Mouse (Mus musculus) lung, postnatal 14 days (tissue): ENCODE measurements around the gene Glp2r.

Experiments
- DNase-seq: peaks from one replicate; pipeline ENCODE4 v3.0.0; 2021

Gene Glp2r

DNA sequence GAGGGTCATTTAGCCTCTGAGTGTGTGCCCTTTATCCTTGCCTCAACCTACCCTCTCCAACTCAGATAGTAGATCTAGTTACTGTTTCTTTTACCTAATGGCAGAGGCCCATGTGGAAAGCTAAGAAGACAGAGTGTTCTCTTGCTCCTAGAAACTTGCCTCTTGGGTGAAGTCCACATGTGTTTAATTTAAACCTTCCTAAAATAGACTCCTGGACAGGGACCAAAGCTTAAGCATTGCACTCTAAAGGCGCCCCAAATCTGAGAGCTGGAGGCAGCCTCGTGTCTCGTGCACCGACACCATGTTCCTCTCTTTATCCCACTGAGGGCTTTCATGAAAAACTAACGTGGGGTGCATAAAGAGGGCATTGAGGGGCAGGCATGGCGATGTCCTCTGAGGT, 43.9 kb downstream of the Glp2r start:
- DNase-seq = no peak

DNA sequence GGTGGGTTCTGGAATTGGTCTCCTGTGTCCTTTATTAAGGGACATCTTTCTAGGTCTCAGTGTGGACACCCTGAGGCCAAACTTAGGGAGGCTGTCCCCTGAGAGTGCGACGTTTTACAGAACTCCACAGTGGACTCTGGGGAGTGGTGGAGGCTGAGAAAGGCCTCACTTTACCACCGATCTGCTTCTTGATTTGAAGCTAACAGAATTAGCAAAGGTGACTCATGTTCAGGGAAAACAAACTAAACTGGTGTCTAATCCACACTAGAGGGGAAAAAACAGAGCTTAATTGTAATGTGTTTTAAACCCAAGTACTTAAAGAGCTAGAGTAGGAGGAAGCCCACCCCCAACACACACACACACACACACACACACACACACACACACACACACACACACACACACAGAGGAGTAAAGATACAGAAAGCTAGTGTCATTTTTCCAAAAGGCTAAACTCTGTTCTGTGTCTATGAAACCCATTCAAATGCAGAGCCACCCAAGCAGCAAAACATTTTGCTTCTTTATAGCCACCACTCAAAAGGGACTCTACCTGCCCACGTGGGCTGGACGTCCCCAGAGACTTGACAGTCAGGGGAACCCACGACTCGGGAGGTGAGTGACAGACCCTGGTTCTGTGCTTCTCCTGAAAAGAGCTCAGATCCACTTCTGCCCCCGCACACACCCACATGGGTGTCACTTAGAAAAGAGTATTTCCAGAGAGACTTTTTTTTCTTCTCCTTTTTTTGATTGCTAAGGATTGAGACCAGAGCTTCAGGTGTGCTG, 47.5 kb downstream of the Glp2r start:
- DNase-seq = no peak

- no peak for DNase-seq
These were observed 48.4 kb downstream of the Glp2r start for GRCm38 (mm10) chr11:67722399-67723156.

DNA sequence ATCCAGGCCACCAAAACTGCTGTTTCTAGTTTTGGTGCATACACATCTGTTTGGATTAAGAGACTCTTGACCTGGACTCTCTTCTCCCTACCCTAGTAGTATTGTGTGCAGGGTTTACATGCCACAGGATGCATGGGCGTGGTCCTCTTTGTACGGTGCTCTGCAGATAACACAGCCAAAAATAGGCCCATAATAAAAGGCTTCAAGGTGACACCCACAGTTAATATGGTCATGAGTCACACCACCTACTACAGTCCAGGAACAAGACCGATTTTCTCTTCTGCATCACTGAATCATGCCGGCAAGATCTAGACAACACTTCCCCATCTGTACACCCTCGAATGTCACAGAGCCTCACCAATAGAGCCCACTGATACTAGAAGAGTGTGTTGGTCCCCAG, 49.5 kb downstream of the Glp2r start:
- no peak for DNase-seq

- DNase-seq = no peak
These were observed 55.6 kb downstream of the Glp2r start for GRCm38 (mm10) chr11:67715382-67715781.

GRCm38 (mm10) chr11:67712976-67713375, 58.0 kb downstream of the Glp2r start:
- DNase-seq = no peak

GRCm38 (mm10) chr11:67694703-67695376, 76.1 kb downstream of the Glp2r start, which contains the start of gene Rcvrn:
TSS of gene Rcvrn (plus strand) at chr11:67695326.
- no peak for DNase-seq

- no peak for DNase-seq
These were observed 84.8 kb downstream of the Glp2r start for GRCm38 (mm10) chr11:67686109-67686508.

DNA sequence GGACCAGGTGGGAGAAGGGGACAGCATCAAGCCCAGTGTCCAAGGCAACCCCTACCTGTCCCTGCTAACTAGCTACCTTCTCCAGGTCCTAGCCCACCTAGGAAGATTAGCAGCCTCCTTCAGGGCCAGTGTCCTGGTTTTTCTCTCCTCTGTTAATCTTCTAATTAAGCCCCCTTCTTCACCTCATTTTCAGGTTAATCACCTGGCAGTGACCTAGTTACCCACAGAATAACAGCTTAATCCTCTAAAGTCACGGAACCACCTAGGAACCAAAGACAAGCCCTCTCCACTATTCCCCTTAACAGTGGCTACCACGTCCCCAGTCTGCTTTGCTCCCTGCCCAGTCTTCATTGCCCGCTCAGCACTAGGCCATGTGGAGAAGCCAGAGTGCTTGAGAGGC, 89.1 kb downstream of the Glp2r start:
- no peak for DNase-seq

DNA sequence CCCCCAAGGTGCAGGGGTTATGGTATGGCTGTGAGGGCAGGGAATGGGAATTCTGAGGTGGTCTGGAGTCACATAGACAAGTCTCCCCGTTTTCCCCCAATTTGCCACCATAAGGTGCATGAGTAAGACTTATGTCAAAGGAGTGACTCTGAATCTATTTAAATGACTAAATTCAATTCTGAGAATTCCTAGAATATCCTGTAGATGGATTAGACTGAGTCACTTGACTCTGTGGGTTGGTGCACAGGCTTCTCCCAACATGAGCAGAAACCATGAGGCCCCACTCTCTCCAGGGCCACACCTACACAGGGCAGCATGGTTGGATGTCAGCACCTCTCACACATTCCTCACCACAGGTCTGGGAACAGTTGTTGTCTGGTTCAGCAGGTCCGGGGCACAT, 91.0 kb downstream of the Glp2r start:
- DNase-seq = no peak

- DNase-seq = no peak
These were observed 91.7 kb downstream of the Glp2r start for GRCm38 (mm10) chr11:67679300-67679699.

GRCm38 (mm10) chr11:67675562-67676540, 95.1 kb downstream of the Glp2r start:
- DNase-seq = peak; percentile 69

DNA sequence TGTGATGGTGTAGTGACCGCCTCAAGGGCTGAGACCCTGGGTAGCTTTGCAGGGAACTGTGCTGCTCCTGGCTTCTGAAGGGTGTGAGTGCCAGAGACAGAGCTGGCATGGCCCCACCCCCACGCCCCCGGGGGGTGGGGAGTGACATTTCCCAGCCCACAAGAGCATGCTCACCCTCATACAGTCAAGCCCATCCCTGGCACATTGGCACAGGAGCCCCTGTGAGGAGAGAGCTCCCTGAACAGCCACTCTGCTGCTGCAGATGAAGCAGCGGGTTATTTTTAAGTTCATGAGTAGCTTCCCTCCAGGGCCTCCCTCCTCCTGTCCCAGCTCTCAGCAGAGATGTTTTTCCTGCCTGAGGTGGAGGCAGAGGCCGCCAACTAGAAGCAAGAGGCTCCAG, 98.8 kb downstream of the Glp2r start:
- no peak for DNase-seq

DNA sequence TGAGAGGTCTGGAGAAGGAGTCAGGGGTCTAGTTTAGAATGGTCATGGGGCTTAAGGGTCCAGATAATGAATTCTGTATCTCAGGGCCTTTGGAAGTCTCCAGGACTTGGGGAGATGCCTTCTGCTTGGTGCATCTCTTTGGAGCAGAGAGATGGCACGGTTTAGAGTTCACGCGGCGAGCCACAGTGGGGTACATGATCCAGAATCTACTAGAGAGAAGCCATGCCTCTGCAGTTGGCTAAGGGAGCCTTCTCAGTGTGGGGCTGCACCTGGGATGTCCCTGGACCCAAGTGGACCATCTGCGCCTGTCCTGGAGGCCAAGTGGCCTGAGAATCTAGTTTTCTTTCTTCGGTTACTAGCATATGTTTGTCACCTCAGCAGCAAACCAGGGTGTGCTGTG, 100.9 kb downstream of the Glp2r start:
- DNase-seq = no peak

- DNase-seq = no peak
These were observed 102.4 kb downstream of the Glp2r start for GRCm38 (mm10) chr11:67668460-67669007.

DNA sequence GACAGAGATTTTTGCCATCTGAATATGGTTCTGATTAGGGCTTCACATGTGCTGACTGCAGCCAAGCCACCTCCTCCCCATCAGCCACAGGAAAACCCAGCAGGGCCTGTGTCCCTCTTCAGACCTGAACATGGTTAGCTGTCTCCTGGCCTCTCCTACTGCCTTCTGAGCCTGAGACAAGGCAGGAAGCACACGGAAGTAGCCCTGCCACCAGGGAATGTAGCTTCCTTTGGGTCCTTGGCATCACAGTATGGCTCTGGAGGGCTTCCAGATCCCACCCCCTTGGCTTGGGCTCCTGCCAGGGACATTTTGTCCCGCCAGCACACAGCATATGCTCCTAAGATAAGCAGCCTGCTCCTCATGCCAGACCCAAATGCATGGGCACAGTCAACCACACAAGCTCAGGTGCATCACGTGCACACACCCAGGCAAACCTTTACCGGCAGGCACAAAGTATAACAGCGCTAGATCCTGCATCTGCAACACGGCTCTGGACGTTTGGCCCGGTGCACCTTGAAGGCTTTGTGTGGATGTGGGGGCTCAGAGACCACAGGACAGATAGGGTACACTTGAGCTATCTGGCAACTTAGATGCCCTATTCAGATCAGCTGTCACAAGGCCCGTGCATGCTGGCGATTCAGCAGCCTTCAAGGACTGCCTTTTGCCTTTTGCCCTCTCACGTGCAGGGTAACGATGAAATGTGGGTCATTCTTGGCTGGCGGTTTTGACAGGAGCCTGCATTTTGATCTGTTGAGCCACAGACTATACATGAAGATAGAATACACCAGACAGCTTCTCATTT, 103.2 kb downstream of the Glp2r start:
- peak; percentile 81 for DNase-seq

- DNase-seq = no peak
These were observed 104.8 kb downstream of the Glp2r start for GRCm38 (mm10) chr11:67666129-67666528.

- no peak for DNase-seq
These were observed 106.0 kb downstream of the Glp2r start for GRCm38 (mm10) chr11:67664918-67665317.

GRCm38 (mm10) chr11:67664261-67664660, 106.7 kb downstream of the Glp2r start:
- DNase-seq = no peak

DNA sequence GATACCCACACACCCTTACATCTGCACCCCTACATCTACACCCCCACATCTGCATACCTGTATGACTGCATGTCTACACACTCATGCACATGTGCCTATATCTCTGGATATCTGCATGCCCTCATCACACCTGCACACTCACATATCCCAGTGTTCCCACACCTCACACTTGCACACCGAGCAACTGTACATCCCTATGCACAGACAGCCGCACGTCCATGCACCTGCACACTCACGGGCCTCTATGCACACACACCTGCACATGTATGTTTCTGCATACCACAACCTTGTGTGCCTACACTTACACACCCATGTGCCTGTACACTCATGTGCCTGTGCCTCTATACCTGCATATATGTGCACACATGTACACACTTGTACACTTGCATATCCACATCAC, 107.5 kb downstream of the Glp2r start:
- DNase-seq = no peak

- no peak for DNase-seq
These were observed 109.5 kb downstream of the Glp2r start for GRCm38 (mm10) chr11:67661465-67661864.
